Mouse (Mus musculus): ENCODE measurements around the gene Polr2b. TPM values are rescaled to one million over a fixed set of nuclear protein-coding genes. Genes with fewer than 3 reads are reported as not detected.

The Polr2b gene
- total RNA-seq, 2 experiments from 2014 or later: 34.8 to 38.3 TPM

GRCm38 (mm10) chr5:77358347-77358746 lies 48.4 kb downstream of the Polr2b start:
- DNase-seq: peak; percentile 64 to 69
- intact Hi-C loops (cut with DNase I): loop anchor here (2.0 to 10.0 kb wide), 2 partner anchors 42 to 446 kb away; no protein-coding TSS in a partner anchor

GRCm38 (mm10) chr5:77359971-77360370 lies 50.0 kb downstream of the Polr2b start:
- DNase-seq: no peak
- intact Hi-C loops (cut with DNase I): loop anchor here (2.0 to 10.0 kb wide), 2 partner anchors 41 to 445 kb away; no protein-coding TSS in a partner anchor

GRCm38 (mm10) chr5:77361006-77361405 lies 51.1 kb downstream of the Polr2b start:
- intact Hi-C loops (cut with DNase I): no loop called here
- no peak for DNase-seq

GRCm38 (mm10) chr5:77362120-77362519 lies 52.2 kb downstream of the Polr2b start:
- intact Hi-C loops (cut with DNase I): no loop called here
- DNase-seq: no peak

GRCm38 (mm10) chr5:77363650-77364049 lies 53.7 kb downstream of the Polr2b start:
- no peak for DNase-seq
- intact Hi-C loops (cut with DNase I): no loop called here

- intact Hi-C loops (cut with DNase I): no loop called here
- no peak for DNase-seq
Measured at GRCm38 (mm10) chr5:77364443-77365038, 54.6 kb downstream of the Polr2b start.

GRCm38 (mm10) chr5:77366313-77366712 lies 56.4 kb downstream of the Polr2b start:
- no peak for DNase-seq
- intact Hi-C loops (cut with DNase I): no loop called here

GRCm38 (mm10) chr5:77367145-77367544 lies 57.2 kb downstream of the Polr2b start:
- DNase-seq: no peak
- intact Hi-C loops (cut with DNase I): no loop called here

- intact Hi-C loops (cut with DNase I): no loop called here
- no peak for DNase-seq
Measured at GRCm38 (mm10) chr5:77367682-77368081, 57.7 kb downstream of the Polr2b start.

- no peak for DNase-seq
- intact Hi-C loops (cut with DNase I): no loop called here
Measured at GRCm38 (mm10) chr5:77368194-77368593, 58.2 kb downstream of the Polr2b start.

- DNase-seq: no peak
- intact Hi-C loops (cut with DNase I): no loop called here
Measured at GRCm38 (mm10) chr5:77369394-77369793, 59.4 kb downstream of the Polr2b start.

GRCm38 (mm10) chr5:77370378-77370892 lies 60.5 kb downstream of the Polr2b start:
- intact Hi-C loops (cut with DNase I): no loop called here
- no peak for DNase-seq

GRCm38 (mm10) chr5:77372242-77372641 lies 62.3 kb downstream of the Polr2b start:
- intact Hi-C loops (cut with DNase I): no loop called here
- DNase-seq: peak; percentile 67 to 68

- intact Hi-C loops (cut with DNase I): no loop called here
- DNase-seq: no peak
Measured at GRCm38 (mm10) chr5:77372778-77373177, 62.8 kb downstream of the Polr2b start.

- intact Hi-C loops (cut with DNase I): no loop called here
- DNase-seq: no peak
Measured at GRCm38 (mm10) chr5:77374945-77375344, 65.0 kb downstream of the Polr2b start.

GRCm38 (mm10) chr5:77375546-77375945 lies 65.6 kb downstream of the Polr2b start:
- intact Hi-C loops (cut with DNase I): no loop called here
- no peak for DNase-seq

- no peak for DNase-seq
- intact Hi-C loops (cut with DNase I): no loop called here
Measured at GRCm38 (mm10) chr5:77378027-77378426, 68.1 kb downstream of the Polr2b start.

GRCm38 (mm10) chr5:77379434-77380135 lies 69.6 kb downstream of the Polr2b start:
- intact Hi-C loops (cut with DNase I): no loop called here
- DNase-seq: no peak

- intact Hi-C loops (cut with DNase I): no loop called here
- no peak for DNase-seq
Measured at GRCm38 (mm10) chr5:77380321-77380901, 70.5 kb downstream of the Polr2b start.

GRCm38 (mm10) chr5:77381283-77381682 lies 71.3 kb downstream of the Polr2b start:
- intact Hi-C loops (cut with DNase I): no loop called here
- no peak for DNase-seq

- intact Hi-C loops (cut with DNase I): no loop called here
Measured at GRCm38 (mm10) chr5:77381686-77382085, 71.7 kb downstream of the Polr2b start.

More at GRCm38 (mm10) chr5:77381686-77382085, 71.7 kb downstream of the Polr2b start:
- DNase-seq: no peak
